Mouse (Mus musculus): ENCODE data around the gene Hist1h3a. TPM values are rescaled to one million over a fixed set of nuclear protein-coding genes. Genes with fewer than 3 reads are reported as not detected.

Gene Hist1h3a
- total RNA-seq, 2 experiments from 2014 or later = 2.9 to 4.2 TPM

DNA sequence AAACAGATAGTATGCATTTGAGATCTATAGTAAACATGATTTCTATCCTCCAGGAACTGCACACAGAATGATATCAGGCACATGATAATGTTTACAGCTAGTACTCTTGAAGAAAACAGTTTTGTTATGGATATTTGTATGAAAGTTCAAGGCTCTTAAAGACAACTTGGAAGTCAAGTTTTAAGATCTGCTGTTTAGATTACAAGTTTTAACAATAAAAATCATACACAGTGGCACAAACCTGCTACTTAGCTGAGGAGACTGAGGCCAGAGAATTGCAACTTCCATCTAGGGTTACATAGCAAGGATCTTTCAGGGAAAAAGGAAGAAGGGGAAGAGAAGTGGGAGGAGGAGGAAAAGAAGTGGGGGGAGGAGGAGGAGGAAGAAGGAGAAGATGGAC, 7.2 kb downstream of the Hist1h3a start:
- TF ChIP-seq CTCF (IDR thresholded peaks at IDR 0.05) = no peak
- no peak for DNase-seq
- H3K4me3 ChIP-seq = no peak overlapping the region
- intact Hi-C loops (cut with DNase I) = loop anchor here (10.0 kb wide), 1 partner anchor 390 kb away; the partner anchor contains the start of gene Zfp322a
- H3K27ac ChIP-seq = no peak overlapping the region

- intact Hi-C loops (cut with DNase I) = loop anchor here (10.0 kb wide), 1 partner anchor 389 kb away; the partner anchor contains the start of gene Zfp322a
- no peak for DNase-seq
- H3K27ac ChIP-seq = no peak overlapping the region
- no peak overlapping the region for H3K4me3 ChIP-seq
- TF ChIP-seq CTCF (IDR thresholded peaks at IDR 0.05) = no peak
Measured at GRCm38 (mm10) chr13:23753314-23754078, 8.7 kb downstream of the Hist1h3a start.

DNA sequence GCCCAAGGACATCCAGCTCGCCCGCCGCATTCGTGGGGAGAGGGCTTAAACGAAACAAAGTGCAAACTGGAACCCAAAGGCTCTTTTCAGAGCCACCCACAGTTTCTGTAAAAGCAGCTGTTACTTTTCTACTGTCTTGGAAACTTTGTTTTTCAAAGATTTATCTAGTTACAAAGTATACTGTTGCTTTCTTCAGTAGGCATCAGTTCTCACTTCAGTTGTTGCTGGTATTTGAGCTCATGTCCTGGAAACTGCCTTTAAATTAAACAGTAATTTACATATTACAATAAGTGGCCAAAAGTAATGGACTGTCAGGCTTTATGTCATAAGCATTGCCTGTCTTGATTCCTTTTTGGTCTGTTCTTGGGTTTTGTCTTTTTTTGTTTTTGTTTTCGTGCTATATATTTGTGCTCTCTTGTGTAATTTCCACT, 9.4 kb downstream of the Hist1h3a start:
- no peak for TF ChIP-seq CTCF (IDR thresholded peaks at IDR 0.05)
- no peak for DNase-seq
- H3K27ac ChIP-seq = no peak overlapping the region
- intact Hi-C loops (cut with DNase I) = loop anchor here (10.0 kb wide), 1 partner anchor 388 kb away; the partner anchor contains the start of gene Zfp322a
- H3K4me3 ChIP-seq = peak overlapping the region; percentile 26

GRCm38 (mm10) chr13:23752067-23752741, 10.0 kb downstream of the Hist1h3a start, which contains the start of gene Hist1h3b:
TSS of gene Hist1h3b (plus strand) at chr13:23752267.
- DNase-seq = peak; percentile 82
- peak within 1 kb of the TSS; percentile 70 for H3K4me3 ChIP-seq
- intact Hi-C loops (cut with DNase I) = loop anchor here (10.0 kb wide), 1 partner anchor 387 kb away; the partner anchor contains the start of gene Zfp322a

GRCm38 (mm10) chr13:23751478-23751956, 10.7 kb downstream of the Hist1h3a start:
- TF ChIP-seq CTCF (IDR thresholded peaks at IDR 0.05) = no peak
- H3K4me3 ChIP-seq = peak overlapping the region; percentile 70
- no peak for DNase-seq
- intact Hi-C loops (cut with DNase I) = loop anchor here (10.0 kb wide), 1 partner anchor 387 kb away; the partner anchor contains the start of gene Zfp322a
- peak overlapping the region; percentile 46 for H3K27ac ChIP-seq

More at GRCm38 (mm10) chr13:23752067-23752741, 10.0 kb downstream of the Hist1h3a start, which contains the start of gene Hist1h3b:
- peak within 1 kb of the TSS; percentile 75 for H3K27ac ChIP-seq

- Histone ChIP-seq H3K27ac (peak within 1 kb of the TSS; percentile 75), H3K4me3 (peak within 1 kb of the TSS; percentile 70)
- peak; percentile 32 for DNase-seq
- TF ChIP-seq CTCF (IDR thresholded peaks at IDR 0.05) = peak; percentile 4; the same call in 1 of the 2 replicates
- intact Hi-C loops (cut with DNase I) = loop anchor here (10.0 kb wide), 1 partner anchor 386 kb away; the partner anchor contains the start of gene Zfp322a
Measured at GRCm38 (mm10) chr13:23750839-23751477, 11.2 kb downstream of the Hist1h3a start, which contains the start of gene Hist1h2ab. TSS of gene Hist1h2ab (plus strand) at chr13:23751126.

GRCm38 (mm10) chr13:23749563-23750121, 12.5 kb downstream of the Hist1h3a start:
- no peak for DNase-seq
- Histone ChIP-seq H3K4me3 (no peak overlapping the region), H3K27ac (no peak overlapping the region)
- TF ChIP-seq CTCF (IDR thresholded peaks at IDR 0.05) = no peak
- intact Hi-C loops (cut with DNase I) = loop anchor here (5.0 to 10.0 kb wide), 3 partner anchors 167 to 1707 kb away; partner anchors contain the start of genes Hist1h2ag, Hist1h2bj, Hist1h4d and Hist1h4i

DNA sequence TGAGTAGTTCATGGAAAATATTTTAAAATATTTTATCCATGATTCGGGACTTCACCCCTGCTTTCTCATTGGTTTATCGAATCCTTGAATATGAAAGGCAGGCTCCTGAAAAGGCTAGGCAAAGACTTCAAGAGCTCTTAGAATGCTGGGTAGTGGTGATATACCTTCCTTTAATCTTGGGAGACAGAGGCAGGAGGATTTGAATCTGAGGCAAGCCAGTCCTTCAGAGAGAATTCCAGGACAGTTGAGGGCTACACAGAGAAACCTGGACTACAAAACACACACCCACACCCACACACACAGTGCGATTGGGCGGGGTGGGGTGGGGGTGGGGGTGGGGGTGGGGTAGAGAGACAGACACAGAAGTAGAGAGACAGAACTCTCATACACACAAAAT, 14.3 kb downstream of the Hist1h3a start:
- Histone ChIP-seq H3K27ac (no peak overlapping the region), H3K4me3 (no peak overlapping the region)
- TF ChIP-seq CTCF (IDR thresholded peaks at IDR 0.05) = no peak
- no peak for DNase-seq
- intact Hi-C loops (cut with DNase I) = loop anchor here (5.0 kb wide), 2 partner anchors 166 to 1706 kb away; partner anchors contain the start of genes Hist1h2ag, Hist1h2bj, Hist1h4d and Hist1h4i

DNA sequence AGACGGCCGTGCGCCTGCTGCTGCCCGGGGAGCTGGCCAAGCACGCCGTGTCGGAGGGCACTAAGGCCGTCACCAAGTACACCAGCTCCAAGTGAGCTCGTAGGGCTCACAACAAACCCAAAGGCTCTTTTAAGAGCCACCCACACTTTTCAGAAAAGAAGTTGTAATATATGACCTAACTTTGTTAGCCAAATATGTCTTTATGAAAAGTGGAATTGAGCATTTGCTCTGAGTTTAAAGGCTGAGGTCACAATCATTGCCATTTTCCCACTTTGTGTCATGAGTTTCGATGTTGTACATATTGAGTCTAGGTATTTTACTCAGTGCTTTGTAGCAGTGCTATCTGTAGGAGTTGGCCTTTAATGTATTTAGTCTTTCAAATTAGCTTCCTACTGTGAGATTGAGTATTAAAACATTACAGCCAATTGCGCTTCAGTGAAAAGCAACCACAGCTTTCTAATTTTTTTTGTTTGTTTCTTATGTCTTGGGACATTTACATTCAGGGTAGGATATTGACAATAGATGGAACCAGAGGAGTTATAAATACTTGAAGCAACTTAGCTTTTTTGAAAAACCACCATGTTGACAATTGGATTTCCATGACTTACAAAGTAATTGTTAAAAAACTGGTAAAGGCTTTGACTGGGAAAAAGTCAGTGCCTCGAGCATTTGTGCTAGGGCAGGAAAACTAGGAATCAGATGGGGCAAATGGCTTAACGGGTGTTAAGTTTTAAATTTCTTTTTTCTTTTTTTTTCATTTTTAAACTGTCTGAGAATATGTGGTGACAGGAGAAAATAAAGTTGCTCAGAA, 14.9 kb downstream of the Hist1h3a start:
- intact Hi-C loops (cut with DNase I) = loop anchor here (5.0 kb wide), 2 partner anchors 165 to 1705 kb away; partner anchors contain the start of genes Hist1h2ag, Hist1h2bj, Hist1h4d and Hist1h4i
- no peak for TF ChIP-seq CTCF (IDR thresholded peaks at IDR 0.05)
- peak overlapping the region; percentile 70 for H3K4me3 ChIP-seq
- DNase-seq = no peak
- peak overlapping the region; percentile 95 for H3K27ac ChIP-seq

DNA sequence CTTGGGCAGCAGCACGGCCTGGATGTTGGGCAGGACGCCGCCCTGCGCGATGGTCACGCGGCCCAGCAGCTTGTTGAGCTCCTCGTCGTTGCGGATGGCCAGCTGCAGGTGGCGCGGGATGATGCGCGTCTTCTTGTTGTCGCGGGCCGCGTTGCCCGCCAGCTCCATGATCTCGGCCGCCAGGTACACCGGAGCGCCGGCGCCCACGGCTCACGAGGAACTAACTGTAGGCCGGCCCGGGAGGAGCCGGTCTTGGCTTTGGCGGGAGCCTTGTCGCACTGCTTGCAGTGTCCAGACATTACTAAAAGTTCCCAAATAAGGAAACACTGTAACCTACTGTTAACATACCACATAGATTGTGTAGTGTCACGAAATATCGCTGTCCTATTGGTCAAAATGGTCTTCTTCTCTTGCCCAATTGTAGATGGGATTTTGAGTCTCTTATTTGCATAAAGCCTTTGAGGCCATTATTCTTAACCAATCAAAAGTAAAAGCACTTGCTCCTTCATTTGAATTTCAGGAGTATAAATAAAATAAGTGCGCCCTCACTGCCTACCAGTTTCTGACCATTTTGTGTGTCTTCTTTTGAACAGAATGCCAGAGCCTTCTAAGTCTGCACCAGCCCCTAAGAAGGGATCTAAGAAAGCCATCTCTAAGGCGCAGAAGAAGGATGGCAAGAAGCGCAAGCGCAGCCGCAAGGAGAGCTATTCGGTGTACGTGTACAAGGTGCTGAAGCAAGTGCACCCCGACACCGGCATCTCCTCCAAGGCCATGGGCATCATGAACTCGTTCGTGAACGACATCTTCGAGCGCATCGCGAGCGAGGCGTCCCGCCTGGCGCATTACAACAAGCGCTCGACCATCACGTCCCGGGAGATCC, 15.7 kb downstream of the Hist1h3a start, which contains the start of gene Hist1h2bb:
Gene Hist1h2bb (plus strand): TSS at position 534 of the 880 bp plus-strand sequence.
- intact Hi-C loops (cut with DNase I) = loop anchor here (5.0 kb wide), 2 partner anchors 164 to 1704 kb away; partner anchors contain the start of genes Hist1h2ag, Hist1h2bj, Hist1h4d and Hist1h4i
- DNase-seq = peak; percentile 72
- H3K27ac ChIP-seq = peak within 1 kb of the TSS; percentile 95
- TF ChIP-seq CTCF (IDR thresholded peaks at IDR 0.05) = 0 out of 2 replicates have a peak, but pooled peaks have one; percentile 23
- H3K4me3 ChIP-seq = peak within 1 kb of the TSS; percentile 70
